Mouse (Mus musculus) cerebellum, adult 18-20 months (tissue): ENCODE measurements around the gene Themis3.
"Not testable (repeated sequence)": the region's sequence is repeated elsewhere in the genome, so short reads cannot be mapped to it uniquely, and the experiment has no call there.

Experiments used
- DNase-seq, 2 experiments: peaks; one replicate each; pipeline ENCODE4 v3.0.0; 2021

Gene Themis3

GRCm38 (mm10) chr17:66558404-66559317, 35.8 kb downstream of the Themis3 start:
- no peak for DNase-seq

- DNase-seq, result no peak
These were observed 41.7 kb downstream of the Themis3 start for GRCm38 (mm10) chr17:66552690-66553089.

- no peak for DNase-seq
These were observed 43.9 kb downstream of the Themis3 start for GRCm38 (mm10) chr17:66550486-66550885.

GRCm38 (mm10) chr17:66532285-66532684, 62.1 kb downstream of the Themis3 start:
- no peak for DNase-seq

- DNase-seq, result no peak
These were observed 71.0 kb downstream of the Themis3 start for GRCm38 (mm10) chr17:66523396-66523795.

GRCm38 (mm10) chr17:66522631-66523030, 71.8 kb downstream of the Themis3 start:
- DNase-seq, result not testable (repeated sequence)

- DNase-seq, result peak; percentile 87 to 94
These were observed 74.6 kb downstream of the Themis3 start, which contains the start of gene Rab12 for GRCm38 (mm10) chr17:66519554-66520553. TSS of gene Rab12 (minus strand) at chr17:66519729.

GRCm38 (mm10) chr17:66518877-66519553, 75.4 kb downstream of the Themis3 start:
- DNase-seq, result peak in 1 of 2 experiments; percentile 37

- DNase-seq, result no peak
These were observed 77.5 kb downstream of the Themis3 start for GRCm38 (mm10) chr17:66516953-66517352.

GRCm38 (mm10) chr17:66514288-66514995, 80.0 kb downstream of the Themis3 start:
- DNase-seq, result no peak

GRCm38 (mm10) chr17:66512202-66512956, 82.0 kb downstream of the Themis3 start:
- no peak for DNase-seq

GRCm38 (mm10) chr17:66510221-66510683, 84.2 kb downstream of the Themis3 start:
- no peak for DNase-seq

GRCm38 (mm10) chr17:66507049-66507954, 87.1 kb downstream of the Themis3 start:
- peak; percentile 52 to 63 for DNase-seq

GRCm38 (mm10) chr17:66504964-66505363, 89.5 kb downstream of the Themis3 start:
- DNase-seq, result peak; percentile 45 to 54
